Mouse (Mus musculus): ENCODE results near the gene Ndufb7. TPM values are rescaled to one million over a fixed set of nuclear protein-coding genes. Genes with fewer than 3 reads are reported as not detected.
"Not testable (repeated sequence)": the region's sequence is repeated elsewhere in the genome, so short reads cannot be mapped to it uniquely, and the experiment has no call there.

The Ndufb7 gene
- 612 and 678 TPM in 2 replicates for polyA plus RNA-seq (2015; fragmentation: Nextera tagmentation; extraction: Ambion mirVana)

DNA sequence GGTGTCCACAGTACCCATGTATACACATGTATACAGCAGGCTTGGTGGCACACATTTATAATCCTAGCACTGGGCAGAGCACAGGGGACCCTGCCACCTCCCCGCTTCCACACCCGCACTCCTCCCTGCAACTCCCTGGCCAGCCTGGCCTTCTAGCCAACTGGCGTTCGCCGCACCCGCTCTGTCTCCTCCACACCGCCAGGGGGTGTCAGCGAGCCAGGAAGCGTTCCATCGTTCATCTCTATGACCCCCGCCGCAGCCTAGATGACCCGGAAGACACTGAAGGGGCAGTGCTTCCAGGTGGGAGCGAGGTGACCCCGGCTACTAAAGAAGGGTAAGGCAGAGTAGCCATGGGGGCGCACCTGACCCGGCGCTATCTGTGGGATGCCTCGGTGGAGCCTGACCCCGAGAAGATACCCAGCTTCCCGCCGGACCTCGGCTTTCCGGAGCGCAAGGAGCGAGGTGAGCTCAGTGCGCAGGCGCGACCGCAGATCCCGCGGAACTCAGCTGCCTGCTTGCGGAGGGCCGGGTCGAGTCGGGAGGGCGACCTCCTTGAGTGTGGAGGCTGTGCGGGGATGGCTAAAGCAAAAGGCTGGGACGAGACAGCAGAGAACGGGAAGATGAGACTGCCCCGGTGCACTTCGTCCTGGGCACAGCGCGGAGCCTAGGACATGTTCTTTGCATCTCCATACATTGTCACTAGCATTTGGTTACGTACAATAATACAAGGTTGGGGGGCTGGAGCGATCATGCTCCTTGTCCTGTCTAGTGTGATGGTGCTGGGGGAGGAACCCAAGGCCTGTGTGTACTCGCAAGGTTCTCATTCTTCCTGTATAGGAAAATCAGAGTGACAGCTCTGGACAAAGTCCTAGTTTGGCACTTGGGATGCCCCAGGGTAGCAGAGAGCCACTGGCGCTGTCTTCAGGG is at the start of gene Ndufb7:
TSS of gene Ndufb7 (plus strand) at position 203 of the 927 bp plus-strand sequence.
- under 1% methylated on average over 48 of the region's 48 CpGs for WGBS
- peak; percentile 87 for ATAC-seq (replicated peaks; ENCODE audit: extremely low read depth, insufficient read depth, low FRiP score)
- Histone ChIP-seq H3K4me1 (ENCODE audit: control insufficient read depth, insufficient read depth, low read length) (peaks cover 15% of the 10 kb centered on the region), H3K9me3 (replicated peaks; ENCODE audit: control insufficient read depth, low read length) (no peaks in the 10 kb centered on the region), H3K27ac (ENCODE audit: low read length) (peak within 1 kb of the TSS; percentile 86), H3K4me3 (ENCODE audit: low read length) (peak within 1 kb of the TSS; percentile 88), H3K27me3 (ENCODE audit: control insufficient read depth, insufficient read depth, low read length) (no peaks in the 10 kb centered on the region), H3K36me3 (ENCODE audit: control insufficient read depth, insufficient read depth) (peaks cover 11% of the 10 kb centered on the region), H3K9ac (ENCODE audit: low read length) (peak within 1 kb of the TSS; percentile 93), H3K4me2 (ENCODE audit: low read depth, low read length) (peak within 1 kb of the TSS; percentile 83)

DNA sequence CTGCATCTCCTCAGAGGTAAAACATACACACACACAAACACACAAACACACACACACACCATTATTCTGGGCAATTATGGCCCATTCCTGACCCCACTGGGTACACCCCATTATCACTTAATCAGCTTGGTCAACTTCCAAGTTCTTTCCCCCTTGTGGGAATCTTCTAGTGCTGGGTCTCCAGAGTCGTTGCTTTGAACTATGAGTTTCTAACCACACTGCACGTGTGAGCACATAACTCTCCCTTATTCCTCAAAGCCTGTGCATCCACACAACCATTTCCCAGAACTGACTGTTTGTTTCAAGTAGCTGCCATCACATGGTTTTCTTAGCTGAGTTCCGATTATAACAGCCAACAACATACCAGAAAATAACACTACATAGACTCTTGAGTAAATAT is 46.0 kb upstream of the Ndufb7 start:
- no peak overlapping the region for H3K27ac ChIP-seq (ENCODE audit: low read length)
- H3K36me3 ChIP-seq (ENCODE audit: control insufficient read depth, insufficient read depth), result no peaks in the 10 kb centered on the region
- H3K9me3 ChIP-seq (replicated peaks; ENCODE audit: control insufficient read depth, low read length), result no peaks in the 10 kb centered on the region
- no peak for ATAC-seq (replicated peaks; ENCODE audit: extremely low read depth, insufficient read depth, low FRiP score)
- no peaks in the 10 kb centered on the region for H3K4me1 ChIP-seq (ENCODE audit: control insufficient read depth, insufficient read depth, low read length)
- WGBS, result 69% methylated on average over 3 of the region's 3 CpGs
- no peak overlapping the region for H3K4me2 ChIP-seq (ENCODE audit: low read depth, low read length)
- no peak overlapping the region for H3K4me3 ChIP-seq (ENCODE audit: low read length)
- no peak overlapping the region for H3K9ac ChIP-seq (ENCODE audit: low read length)
- no peaks in the 10 kb centered on the region for H3K27me3 ChIP-seq (ENCODE audit: control insufficient read depth, insufficient read depth, low read length)

DNA sequence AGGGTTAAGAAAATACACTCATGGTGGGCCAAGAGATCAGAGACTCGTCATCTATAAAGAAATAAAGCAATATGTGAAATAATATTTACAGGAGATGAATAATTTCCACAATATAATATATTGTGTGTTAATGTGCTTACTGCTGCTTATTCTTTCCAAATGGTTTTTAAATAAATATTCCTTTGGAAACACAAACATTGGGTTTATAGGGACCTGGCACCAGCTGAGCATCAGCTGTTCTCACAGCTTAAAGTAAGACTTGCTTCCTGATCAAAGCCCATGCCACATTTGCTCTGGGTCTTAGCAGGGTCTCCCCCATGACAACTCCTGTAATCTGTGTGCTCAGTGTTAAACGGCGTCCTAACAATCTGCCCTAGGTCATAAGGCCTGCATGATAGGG is 45.6 kb upstream of the Ndufb7 start:
- not testable (repeated sequence) for H3K4me3 ChIP-seq (ENCODE audit: low read length); H3K27me3 ChIP-seq (ENCODE audit: control insufficient read depth, insufficient read depth, low read length); H3K36me3 ChIP-seq (ENCODE audit: control insufficient read depth, insufficient read depth); ATAC-seq (replicated peaks; ENCODE audit: extremely low read depth, insufficient read depth, low FRiP score); H3K4me1 ChIP-seq (ENCODE audit: control insufficient read depth, insufficient read depth, low read length); H3K9me3 ChIP-seq (replicated peaks; ENCODE audit: control insufficient read depth, low read length); H3K27ac ChIP-seq (ENCODE audit: low read length); H3K9ac ChIP-seq (ENCODE audit: low read length); H3K4me2 ChIP-seq (ENCODE audit: low read depth, low read length)
- 63% methylated on average over 3 of the region's 3 CpGs for WGBS

DNA sequence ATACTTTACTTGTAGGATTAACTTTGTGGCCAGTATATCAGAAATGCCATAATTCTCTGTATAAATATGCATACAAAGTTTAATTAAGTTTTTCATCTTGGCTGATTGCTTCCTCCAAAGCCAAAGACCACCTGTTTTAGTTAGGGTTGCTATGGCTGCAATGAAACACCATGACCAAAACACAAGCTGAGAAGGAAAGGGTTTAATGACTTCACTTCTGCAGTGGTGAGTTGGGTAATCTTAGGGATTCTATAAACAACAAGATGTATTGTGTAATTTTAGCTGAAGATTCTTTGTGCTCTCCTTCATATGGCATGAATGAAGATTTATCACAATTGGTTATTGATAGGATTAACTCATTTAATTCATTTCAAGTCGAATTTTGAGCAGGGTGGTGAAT is 45.2 kb upstream of the Ndufb7 start:
- Histone ChIP-seq H3K36me3 (ENCODE audit: control insufficient read depth, insufficient read depth) (no peaks in the 10 kb centered on the region), H3K27me3 (ENCODE audit: control insufficient read depth, insufficient read depth, low read length) (no peaks in the 10 kb centered on the region), H3K4me1 (ENCODE audit: control insufficient read depth, insufficient read depth, low read length) (no peaks in the 10 kb centered on the region), H3K4me2 (ENCODE audit: low read depth, low read length) (no peak overlapping the region), H3K9ac (ENCODE audit: low read length) (no peak overlapping the region), H3K4me3 (ENCODE audit: low read length) (no peak overlapping the region), H3K27ac (ENCODE audit: low read length) (no peak overlapping the region), H3K9me3 (replicated peaks; ENCODE audit: control insufficient read depth, low read length) (no peaks in the 10 kb centered on the region)
- 16% methylated on average over 1 of the region's 1 CpGs for WGBS
- ATAC-seq (replicated peaks; ENCODE audit: extremely low read depth, insufficient read depth, low FRiP score), result no peak

DNA sequence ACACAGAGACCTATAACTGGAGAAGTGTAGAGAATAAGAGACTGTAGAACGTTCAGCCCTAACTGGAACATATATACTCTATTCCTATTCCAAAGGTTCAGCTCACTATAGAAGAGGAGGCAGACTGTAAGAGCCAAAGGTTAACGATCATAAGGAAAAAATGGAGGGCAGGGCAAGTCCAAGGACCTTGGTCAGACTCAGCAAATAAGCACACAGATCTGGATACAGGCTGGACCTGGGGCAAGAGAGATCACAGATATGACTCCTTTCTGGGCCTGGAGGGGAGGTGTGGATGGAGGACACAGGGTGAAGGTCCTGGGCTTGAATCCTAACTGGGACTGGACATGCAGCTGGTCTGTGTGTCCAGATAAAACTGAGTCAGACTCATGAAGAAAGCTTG is 31.7 kb upstream of the Ndufb7 start:
- no peak overlapping the region for H3K9ac ChIP-seq (ENCODE audit: low read length)
- no peak for ATAC-seq (replicated peaks; ENCODE audit: extremely low read depth, insufficient read depth, low FRiP score)
- no peaks in the 10 kb centered on the region for H3K4me1 ChIP-seq (ENCODE audit: control insufficient read depth, insufficient read depth, low read length)
- H3K4me3 ChIP-seq (ENCODE audit: low read length), result no peak overlapping the region
- no peaks in the 10 kb centered on the region for H3K36me3 ChIP-seq (ENCODE audit: control insufficient read depth, insufficient read depth)
- no peaks in the 10 kb centered on the region for H3K27me3 ChIP-seq (ENCODE audit: control insufficient read depth, insufficient read depth, low read length)
- H3K9me3 ChIP-seq (replicated peaks; ENCODE audit: control insufficient read depth, low read length), result no peaks in the 10 kb centered on the region
- H3K27ac ChIP-seq (ENCODE audit: low read length), result no peak overlapping the region
- no peak overlapping the region for H3K4me2 ChIP-seq (ENCODE audit: low read depth, low read length)
- 83% methylated on average over 2 of the region's 2 CpGs for WGBS

DNA sequence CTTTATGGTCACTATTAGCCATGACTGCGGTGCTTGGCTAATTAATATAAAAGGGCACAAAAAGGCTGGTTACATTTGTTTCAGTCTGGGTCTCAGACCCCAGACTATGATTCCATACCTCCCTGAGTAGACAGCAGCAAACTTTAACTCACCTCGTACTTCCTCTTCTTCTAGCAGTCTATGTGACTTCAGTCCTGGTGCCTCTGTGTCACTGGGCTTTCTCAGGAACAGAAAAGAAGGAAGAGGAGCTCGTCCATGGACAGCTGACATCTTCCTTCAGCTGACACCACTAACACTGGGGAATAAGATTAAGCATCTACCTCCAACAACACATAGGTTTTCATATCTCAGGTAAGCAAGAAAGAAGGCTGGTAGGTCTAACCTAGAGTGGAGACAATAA is 30.7 kb upstream of the Ndufb7 start, which contains the start of gene Olfr370:
TSS of gene Olfr370 (plus strand) at position 45 of the 400 bp plus-strand sequence.
- Histone ChIP-seq H3K27ac (ENCODE audit: low read length) (no peak within 1 kb of the TSS), H3K4me2 (ENCODE audit: low read depth, low read length) (no peak within 1 kb of the TSS), H3K4me3 (ENCODE audit: low read length) (no peak within 1 kb of the TSS), H3K36me3 (ENCODE audit: control insufficient read depth, insufficient read depth) (no peaks in the 10 kb centered on the region), H3K27me3 (ENCODE audit: control insufficient read depth, insufficient read depth, low read length) (no peaks in the 10 kb centered on the region), H3K9me3 (replicated peaks; ENCODE audit: control insufficient read depth, low read length) (no peaks in the 10 kb centered on the region), H3K9ac (ENCODE audit: low read length) (no peak within 1 kb of the TSS), H3K4me1 (ENCODE audit: control insufficient read depth, insufficient read depth, low read length) (no peaks in the 10 kb centered on the region)
- WGBS, result 60% methylated on average over 3 of the region's 3 CpGs
- ATAC-seq (replicated peaks; ENCODE audit: extremely low read depth, insufficient read depth, low FRiP score), result no peak

DNA sequence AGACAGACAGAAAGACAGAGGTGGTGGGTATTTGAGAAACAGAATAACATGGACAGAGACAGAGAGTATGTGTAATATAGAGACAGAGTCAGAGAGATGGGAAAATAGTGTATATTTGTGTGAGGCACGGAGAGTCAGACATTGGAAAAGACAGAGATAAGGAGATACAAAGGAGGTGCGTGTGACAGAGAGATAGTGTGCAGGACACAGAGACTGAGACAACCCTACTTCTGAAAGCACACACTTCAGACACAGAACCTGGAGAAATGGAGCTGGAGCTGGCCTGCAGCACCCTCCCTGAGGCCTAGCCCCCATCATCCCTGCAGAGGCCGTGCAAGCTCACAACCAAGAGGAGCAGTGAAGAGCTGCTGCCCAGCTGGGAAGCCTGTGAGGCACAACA is 3.8 kb upstream of the Ndufb7 start:
- H3K9ac ChIP-seq (ENCODE audit: low read length), result no peak overlapping the region
- H3K36me3 ChIP-seq (ENCODE audit: control insufficient read depth, insufficient read depth), result no peaks in the 10 kb centered on the region
- no peaks in the 10 kb centered on the region for H3K9me3 ChIP-seq (replicated peaks; ENCODE audit: control insufficient read depth, low read length)
- H3K27me3 ChIP-seq (ENCODE audit: control insufficient read depth, insufficient read depth, low read length), result no peaks in the 10 kb centered on the region
- H3K27ac ChIP-seq (ENCODE audit: low read length), result no peak overlapping the region
- peaks cover 5% of the 10 kb centered on the region for H3K4me1 ChIP-seq (ENCODE audit: control insufficient read depth, insufficient read depth, low read length)
- 48% methylated on average over 3 of the region's 3 CpGs for WGBS
- ATAC-seq (replicated peaks; ENCODE audit: extremely low read depth, insufficient read depth, low FRiP score), result no peak
- H3K4me2 ChIP-seq (ENCODE audit: low read depth, low read length), result no peak overlapping the region
- H3K4me3 ChIP-seq (ENCODE audit: low read length), result no peak overlapping the region

DNA sequence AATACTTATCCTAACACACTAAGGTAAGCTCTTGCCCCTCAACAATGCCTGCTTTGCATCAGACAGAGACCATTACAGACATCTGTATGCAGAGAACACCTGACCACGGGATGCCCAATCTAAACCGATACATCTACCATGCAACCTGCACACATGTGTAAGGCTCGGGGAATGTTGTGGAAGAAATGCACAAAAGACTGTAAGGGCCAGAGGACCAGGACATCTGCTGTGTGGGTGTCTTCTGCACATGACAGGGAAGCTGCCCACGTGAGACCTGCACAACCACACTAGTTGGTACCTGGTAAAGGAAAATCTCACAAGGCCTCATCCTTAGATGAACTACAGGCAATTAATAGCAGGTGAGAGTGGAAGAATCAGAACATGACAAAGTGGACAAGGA is 3.2 kb upstream of the Ndufb7 start:
- Histone ChIP-seq H3K36me3 (ENCODE audit: control insufficient read depth, insufficient read depth) (no peaks in the 10 kb centered on the region), H3K27me3 (ENCODE audit: control insufficient read depth, insufficient read depth, low read length) (no peaks in the 10 kb centered on the region), H3K9me3 (replicated peaks; ENCODE audit: control insufficient read depth, low read length) (no peaks in the 10 kb centered on the region), H3K4me2 (ENCODE audit: low read depth, low read length) (no peak overlapping the region), H3K4me3 (ENCODE audit: low read length) (no peak overlapping the region), H3K4me1 (ENCODE audit: control insufficient read depth, insufficient read depth, low read length) (peaks cover 11% of the 10 kb centered on the region), H3K27ac (ENCODE audit: low read length) (no peak overlapping the region), H3K9ac (ENCODE audit: low read length) (no peak overlapping the region)
- WGBS, result 65% methylated on average over 4 of the region's 4 CpGs
- no peak for ATAC-seq (replicated peaks; ENCODE audit: extremely low read depth, insufficient read depth, low FRiP score)

DNA sequence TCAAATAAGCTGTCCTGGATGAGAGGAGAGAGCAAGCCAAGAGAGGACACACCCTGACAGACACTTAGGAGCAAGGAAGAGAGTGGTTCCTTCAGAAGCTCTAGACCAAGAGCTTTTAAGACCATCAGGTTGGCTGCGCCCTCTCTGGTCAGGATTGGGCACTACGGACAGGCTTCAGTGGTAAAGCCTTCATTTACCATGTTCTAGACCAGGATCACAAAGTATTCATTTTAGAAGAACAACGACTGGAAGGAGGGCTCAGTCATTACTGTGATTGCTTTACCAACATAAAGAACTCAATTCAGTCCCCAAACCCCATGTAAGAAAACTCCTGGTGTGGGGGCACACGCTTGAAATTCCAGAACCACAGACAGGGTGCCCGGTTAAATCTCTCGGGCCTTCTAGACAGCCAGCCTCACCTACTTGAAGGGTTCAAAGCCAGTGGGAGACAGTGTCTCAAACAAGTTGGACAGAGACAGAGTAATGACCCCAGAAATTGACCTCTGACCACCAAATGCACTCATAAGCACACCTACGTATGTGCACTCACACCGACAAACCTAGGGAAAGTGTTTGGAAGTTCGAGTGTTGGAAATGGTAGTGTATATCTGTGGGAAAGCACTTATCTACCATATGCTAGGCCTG is 618 bp upstream of the Ndufb7 start:
- Histone ChIP-seq H3K27ac (ENCODE audit: low read length) (no peak overlapping the region), H3K36me3 (ENCODE audit: control insufficient read depth, insufficient read depth) (0 out of 2 replicates have a peak, but pooled peaks cover 4% of the 10 kb centered on the region), H3K4me2 (ENCODE audit: low read depth, low read length) (peak overlapping the region; percentile 35; the same call in 1 of the 2 replicates), H3K27me3 (ENCODE audit: control insufficient read depth, insufficient read depth, low read length) (no peaks in the 10 kb centered on the region), H3K9ac (ENCODE audit: low read length) (no peak overlapping the region), H3K4me3 (ENCODE audit: low read length) (peak overlapping the region; percentile 88; the same call in 1 of the 2 replicates), H3K9me3 (replicated peaks; ENCODE audit: control insufficient read depth, low read length) (no peaks in the 10 kb centered on the region), H3K4me1 (ENCODE audit: control insufficient read depth, insufficient read depth, low read length) (peaks cover 15% of the 10 kb centered on the region)
- WGBS, result 75% methylated on average over 9 of the region's 9 CpGs
- ATAC-seq (replicated peaks; ENCODE audit: extremely low read depth, insufficient read depth, low FRiP score), result no peak
